Mouse (Mus musculus) spleen, postnatal 4 days (tissue): ENCODE data around the gene Pitpnc1.

Experiments used
- DNase-seq, 2 experiments: peaks; one replicate each; pipeline ENCODE4 v3.0.0; 2022; ENCODE audit warnings: low spot score in 2 of 2

The Pitpnc1 gene

GRCm38 (mm10) chr11:107233252-107233890, 237.1 kb downstream of the Pitpnc1 start:
- DNase-seq = no peak

- DNase-seq = no peak
Measured at GRCm38 (mm10) chr11:107230128-107230527, 240.4 kb downstream of the Pitpnc1 start.

GRCm38 (mm10) chr11:107226431-107226830, 244.1 kb downstream of the Pitpnc1 start:
- DNase-seq = no peak

- DNase-seq = no peak
Measured at GRCm38 (mm10) chr11:107226013-107226412, 244.5 kb downstream of the Pitpnc1 start.

GRCm38 (mm10) chr11:107225301-107225700, 245.2 kb downstream of the Pitpnc1 start:
- DNase-seq = no peak

GRCm38 (mm10) chr11:107223667-107224214, 246.8 kb downstream of the Pitpnc1 start:
- DNase-seq = no peak

GRCm38 (mm10) chr11:107223169-107223561, 247.3 kb downstream of the Pitpnc1 start:
- no peak for DNase-seq

GRCm38 (mm10) chr11:107222531-107223168, 247.8 kb downstream of the Pitpnc1 start:
- no peak for DNase-seq

- DNase-seq = no peak
Measured at GRCm38 (mm10) chr11:107215111-107215510, 255.4 kb downstream of the Pitpnc1 start.

- no peak for DNase-seq
Measured at GRCm38 (mm10) chr11:107213745-107214144, 256.8 kb downstream of the Pitpnc1 start.

- no peak for DNase-seq
Measured at GRCm38 (mm10) chr11:107209818-107210217, 260.7 kb downstream of the Pitpnc1 start.

- no peak for DNase-seq
Measured at GRCm38 (mm10) chr11:107201773-107202172, 268.7 kb downstream of the Pitpnc1 start.

- no peak for DNase-seq
Measured at GRCm38 (mm10) chr11:107199281-107199680, 271.2 kb downstream of the Pitpnc1 start.

GRCm38 (mm10) chr11:107195334-107195733, 275.2 kb downstream of the Pitpnc1 start:
- no peak for DNase-seq

- DNase-seq = no peak
Measured at GRCm38 (mm10) chr11:107190376-107190775, 280.1 kb downstream of the Pitpnc1 start.

- peak; percentile 98 to 99 for DNase-seq
Measured at GRCm38 (mm10) chr11:107188565-107189552, 281.6 kb downstream of the Pitpnc1 start, which contains the start of gene Nol11. Gene Nol11 (minus strand): TSS chr11:107189381.

- DNase-seq = no peak
Measured at GRCm38 (mm10) chr11:107183777-107184176, 286.7 kb downstream of the Pitpnc1 start.

GRCm38 (mm10) chr11:107161215-107161614, 309.3 kb downstream of the Pitpnc1 start:
- DNase-seq = no peak

- no peak for DNase-seq
Measured at GRCm38 (mm10) chr11:107159034-107159433, 311.5 kb downstream of the Pitpnc1 start.
